Mouse (Mus musculus) monocyte, adult 5-6 weeks (primary cell): ENCODE measurements around the gene Ezr. TPM values are rescaled to one million over a fixed set of nuclear protein-coding genes. Genes with fewer than 3 reads are reported as not detected.

Source experiments
- ATAC-seq: fragments of 153-309, 156-312 bp; replicated peaks from 2 replicates; pipeline ENCODE4 v1.8.0; 2017; ENCODE audit warnings: mild to moderate bottlenecking; ENCODE audit not compliant: low TSS enrichment, insufficient number of reproducible peaks, severe bottlenecking, poor library complexity, low FRiP score
- total RNA-seq: library from RNA; stranded (forward); fragments of 200-1000, 200-491, 200-594 nt; gene quantifications from 3 replicates; pipeline ENCODE4 v1.2.3, GENCODE M21; 2017

Ezr gene
- total RNA-seq, 1 experiment from 2014 or later: 389 TPM

- ATAC-seq: no peak
Observed at GRCm38 (mm10) chr17:6797471-6797870, 14.9 kb upstream of the Ezr start.

DNA sequence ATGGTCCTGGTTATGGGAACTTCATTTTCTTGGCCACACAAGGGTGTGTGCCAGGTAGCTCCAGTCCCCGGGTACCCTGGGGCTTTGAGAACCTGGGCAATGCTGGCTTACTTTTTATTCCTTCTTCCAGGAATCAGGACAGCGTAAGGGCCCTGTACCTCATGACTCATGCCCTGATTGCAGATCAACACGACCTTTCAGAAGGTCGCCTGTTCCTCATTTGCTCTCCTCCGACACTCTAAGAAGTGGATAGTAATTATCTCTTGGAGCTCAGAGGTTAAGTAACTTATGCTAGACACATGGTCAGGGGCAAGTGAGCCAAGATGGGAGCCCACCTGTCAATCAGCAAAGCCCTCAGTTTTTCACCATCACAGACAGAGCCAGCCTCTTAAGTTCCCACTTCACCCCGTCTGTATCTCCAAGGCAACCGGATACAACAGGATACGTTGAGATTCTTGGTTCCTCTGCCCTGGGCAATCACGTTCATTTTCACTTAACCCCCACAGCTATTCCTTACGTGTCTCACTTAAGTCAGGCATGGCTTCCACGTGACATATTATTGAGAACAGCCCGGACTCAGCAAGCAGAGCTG, 11.7 kb upstream of the Ezr start:
- peak; percentile 66 for ATAC-seq

DNA sequence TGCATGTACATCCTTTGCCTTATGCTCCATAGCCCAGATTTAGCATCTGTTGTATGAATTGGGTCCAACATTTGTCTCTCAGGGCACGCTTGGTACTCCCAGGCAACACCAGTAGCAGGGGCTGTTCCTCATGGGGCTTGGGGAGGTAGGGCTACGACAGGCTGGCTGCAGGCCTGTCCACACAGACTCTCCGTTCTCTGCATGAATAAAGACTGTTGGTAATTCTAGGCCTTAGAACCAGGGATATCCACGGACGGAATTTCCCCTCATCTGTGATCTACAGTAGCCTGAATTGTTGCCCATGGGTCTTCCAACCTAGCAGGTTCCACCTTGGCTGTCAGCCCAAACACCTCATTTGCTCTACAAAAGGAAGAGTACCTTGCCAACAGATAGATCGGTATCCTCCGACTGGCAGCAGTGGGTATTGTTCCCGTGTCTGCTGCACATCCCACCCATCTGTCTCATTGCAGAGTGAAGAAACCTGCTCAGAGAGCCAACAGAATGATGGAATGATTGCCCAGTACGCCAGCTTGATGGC, 7.1 kb upstream of the Ezr start:
- no peak for ATAC-seq

DNA sequence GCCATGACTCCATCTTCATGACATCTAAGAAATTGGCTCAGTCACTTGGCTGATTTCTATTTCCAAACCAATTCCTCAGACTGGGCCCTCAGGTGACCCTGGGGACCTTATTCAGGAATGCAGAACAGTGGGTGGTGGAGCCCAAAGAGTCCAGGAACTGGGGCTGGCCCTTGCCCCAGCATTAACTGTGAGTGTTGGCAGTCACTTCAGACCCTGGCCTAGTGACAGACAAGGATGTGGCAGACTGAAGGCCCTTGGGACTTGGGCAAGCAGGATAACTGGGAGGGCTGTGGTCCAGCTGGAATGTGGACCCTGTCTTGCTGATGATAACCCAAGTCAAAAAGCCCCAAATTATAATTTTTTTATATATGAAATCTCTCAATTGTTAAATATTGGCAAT, 6.5 kb upstream of the Ezr start:
- no peak for ATAC-seq

GRCm38 (mm10) chr17:6787241-6787640, 4.7 kb upstream of the Ezr start:
- no peak for ATAC-seq

DNA sequence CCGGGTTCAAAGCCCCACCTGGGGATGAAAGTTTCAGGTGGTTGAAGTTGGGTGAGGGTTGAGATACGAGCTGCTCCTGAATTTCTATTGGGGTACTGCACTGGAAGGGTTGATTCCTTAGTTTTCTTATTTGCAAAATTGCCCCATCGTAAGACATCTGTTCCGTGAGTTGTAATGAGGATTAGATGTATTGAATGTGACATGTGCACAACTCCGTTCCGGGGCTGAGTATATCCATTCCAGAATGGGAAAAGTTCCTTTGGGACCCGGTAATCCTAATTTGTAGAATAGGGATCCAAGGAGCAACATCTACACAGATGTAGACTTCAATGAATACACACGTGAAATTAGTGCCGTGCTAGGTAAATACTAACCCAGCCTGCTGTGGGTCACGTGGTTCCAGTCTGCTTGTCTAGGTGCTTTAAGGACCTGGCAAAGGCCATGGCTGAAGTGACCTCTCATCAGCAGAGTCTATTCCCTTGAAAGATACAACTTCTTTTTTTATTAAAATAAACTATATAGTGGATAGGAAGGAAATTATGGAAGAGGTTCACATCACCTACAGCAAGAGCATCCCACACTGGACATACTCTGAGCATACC, 1.3 kb upstream of the Ezr start:
- ATAC-seq: no peak

DNA sequence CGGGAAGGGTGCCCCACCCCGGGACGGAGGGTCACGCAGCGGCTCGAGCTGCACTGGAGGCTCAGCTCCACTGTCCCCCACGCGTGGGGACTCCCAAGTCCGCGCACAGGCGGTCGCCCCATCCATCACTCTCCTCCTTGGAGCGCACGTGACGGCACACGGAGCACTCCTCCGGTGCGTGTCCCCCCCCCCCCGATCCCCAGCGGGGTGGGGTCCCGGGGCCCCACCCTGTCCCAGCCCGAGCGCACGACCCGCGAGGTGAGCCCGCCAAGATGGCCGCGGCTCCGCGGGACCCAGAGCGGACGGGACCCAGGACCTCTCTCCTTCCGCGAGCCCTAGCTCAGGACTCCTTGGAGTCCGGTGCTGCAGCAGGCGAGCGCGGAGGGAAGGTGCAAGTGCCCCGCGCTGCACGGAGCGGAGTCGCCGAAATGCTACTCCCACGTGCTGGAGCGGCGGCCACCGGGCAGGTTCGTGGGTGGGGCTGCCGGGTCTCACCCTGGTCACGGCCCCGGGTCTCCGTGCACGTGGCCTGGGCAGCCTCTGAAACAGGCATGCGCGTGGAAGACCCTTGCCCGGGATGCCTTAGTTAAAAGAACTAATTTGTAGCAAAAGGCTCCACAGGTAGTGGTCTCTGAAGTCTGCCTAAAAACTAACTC, 550 bp upstream of the Ezr start:
- ATAC-seq: no peak

- no peak for ATAC-seq
Observed at GRCm38 (mm10) chr17:6782033-6782526, 504 bp downstream of the Ezr start.

- ATAC-seq: no peak
Observed at GRCm38 (mm10) chr17:6781273-6781672, 1.3 kb downstream of the Ezr start.

- no peak for ATAC-seq
Observed at GRCm38 (mm10) chr17:6780521-6781115, 2.0 kb downstream of the Ezr start.

DNA sequence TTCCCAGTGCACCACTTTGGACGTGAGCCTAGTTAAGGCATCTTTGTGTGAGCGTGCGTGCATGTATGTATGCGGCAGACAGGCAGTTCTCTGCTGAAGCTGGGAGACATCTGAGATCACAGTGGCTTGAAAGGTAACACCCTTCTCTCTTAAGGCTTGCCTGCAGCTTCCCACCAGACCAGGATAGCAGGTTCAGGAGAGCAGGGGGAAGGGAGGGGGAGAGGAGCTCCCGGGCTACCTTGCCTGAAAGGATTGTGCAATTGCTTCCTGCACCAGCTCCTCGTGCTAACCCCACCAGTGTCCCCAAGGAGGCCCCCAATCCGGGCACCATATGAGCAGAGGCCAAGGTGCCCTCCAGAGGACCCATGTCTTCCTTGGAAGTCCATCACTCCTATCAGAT, 3.0 kb downstream of the Ezr start:
- ATAC-seq: no peak

DNA sequence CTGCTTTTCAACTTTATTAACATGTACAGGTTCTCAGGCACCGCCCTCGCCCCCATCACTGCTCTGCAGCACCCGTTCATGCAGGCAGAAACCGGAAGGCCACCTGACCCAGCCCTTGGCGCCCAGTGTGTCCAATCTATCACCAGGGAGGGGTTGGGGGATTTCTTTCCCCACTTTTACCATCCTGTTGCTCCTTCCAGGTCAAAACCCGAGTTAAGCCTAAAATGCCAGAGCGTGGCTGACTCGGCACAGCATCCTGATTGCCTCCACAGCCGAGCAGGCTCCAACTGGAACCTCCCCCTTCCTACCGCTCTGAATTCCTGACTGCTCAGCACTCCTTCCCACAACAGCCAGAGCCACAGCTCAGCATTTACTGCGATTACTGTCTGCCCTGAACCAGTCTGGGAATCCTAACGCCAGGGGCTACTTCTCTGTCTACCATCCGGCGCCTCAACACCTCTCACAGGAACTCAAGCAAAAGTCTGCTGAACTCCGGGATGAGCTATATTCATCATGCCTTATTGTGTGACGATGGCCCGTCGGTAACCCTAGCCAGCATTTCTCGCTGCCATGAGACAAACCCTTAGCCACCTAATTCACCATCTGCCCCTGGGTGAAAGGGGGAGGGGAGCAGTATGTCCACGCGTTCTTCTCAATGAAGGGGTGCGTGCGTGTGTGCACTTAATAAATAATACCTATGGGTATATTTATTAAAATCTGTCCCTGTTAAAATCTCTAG, 3.6 kb downstream of the Ezr start:
- ATAC-seq: peak; percentile 16; the same call in 1 of the 2 replicates

GRCm38 (mm10) chr17:6778332-6778683, 4.3 kb downstream of the Ezr start:
- ATAC-seq: peak; percentile 63

GRCm38 (mm10) chr17:6777629-6778331, 4.8 kb downstream of the Ezr start:
- 0 out of 2 replicates have a peak, but pooled peaks have one; percentile 1 for ATAC-seq

- no peak for ATAC-seq
Observed at GRCm38 (mm10) chr17:6777061-6777460, 5.5 kb downstream of the Ezr start.

DNA sequence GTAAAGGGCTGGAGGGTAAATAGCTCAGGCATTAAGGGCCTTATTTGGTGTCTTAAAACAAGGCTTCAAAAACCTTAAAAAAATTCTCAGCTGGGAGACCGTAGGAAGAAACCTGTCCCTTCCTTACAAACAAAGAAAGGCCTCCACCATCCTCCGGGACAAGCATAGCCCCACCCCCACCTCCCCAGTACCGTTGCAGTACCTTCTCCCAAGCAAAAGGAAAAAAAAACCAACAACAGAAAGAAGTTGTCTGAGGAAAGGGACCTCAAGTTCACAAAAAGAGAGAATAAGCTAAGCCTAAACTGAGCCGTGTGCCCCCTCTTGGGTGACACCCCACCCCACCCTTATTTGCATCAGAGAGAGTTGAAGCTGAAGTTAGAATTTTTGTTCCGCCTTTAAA, 6.0 kb downstream of the Ezr start:
- no peak for ATAC-seq

- no peak for ATAC-seq
Observed at GRCm38 (mm10) chr17:6776123-6776522, 6.5 kb downstream of the Ezr start.

DNA sequence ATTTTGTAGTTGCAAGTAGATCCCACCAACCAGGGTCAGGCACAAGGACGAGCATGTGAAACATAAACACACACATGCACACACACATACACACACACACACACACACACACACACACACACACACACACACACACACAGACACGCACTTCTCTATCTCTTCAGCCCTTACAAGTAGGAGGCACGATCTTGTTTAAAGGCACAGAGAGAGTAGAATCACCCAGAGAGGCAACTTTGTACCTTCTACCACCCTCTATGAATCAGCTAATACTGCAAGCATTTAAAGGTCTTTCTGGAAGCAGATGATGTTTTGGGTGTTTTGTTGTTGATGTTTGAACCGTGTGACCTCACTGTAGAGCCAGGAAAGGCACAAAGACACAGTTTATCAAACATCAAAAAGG, 6.9 kb downstream of the Ezr start:
- ATAC-seq: no peak
